Mouse (Mus musculus): ENCODE data around the gene Slc1a5.

- peak; percentile 36 for TF ChIP-seq CTCF (conservative IDR thresholded peaks at IDR 0.05; ENCODE audit: low read length)
- no peak for TF ChIP-seq NANOG (IDR thresholded peaks at IDR 0.05; ENCODE audit: borderline replicate concordance, low read length)
Measured at GRCm38 (mm10) chr7:16807936-16808335, 26.8 kb downstream of the Slc1a5 start.
